Mouse (Mus musculus) brain, embryonic 14.5 days (tissue): Measurements from ENCODE around the gene Cpvl.
A peak's percentile ranks its signal among the peaks of the same experiment; 100 is the strongest.

Source experiments
- CTCF ChIP-seq: fragments of 200-500 bp; IDR thresholded peaks from 2 replicates; pipeline ENCODE4 v1.5.1; 2012; ENCODE audit warnings: inconsistent platforms, mild to moderate bottlenecking, moderate library complexity, borderline replicate concordance; ENCODE audit not compliant: insufficient read depth, insufficient read length; ENCODE audit errors: extremely low read depth
- POLR2A ChIP-seq: fragments of 200-500 bp; IDR thresholded peaks from 2 replicates; pipeline ENCODE4 v1.6.1; 2012; ENCODE audit warnings: mild to moderate bottlenecking, inconsistent platforms, borderline replicate concordance; ENCODE audit not compliant: poor library complexity, insufficient read depth, insufficient read length, severe bottlenecking; ENCODE audit errors: extremely low read depth

GRCm38 (mm10) chr6:53958321-53958720 lies 20.1 kb downstream of the Cpvl start:
- TF ChIP-seq CTCF (peak; percentile 90), POLR2A (no peak)
